Mouse (Mus musculus): ENCODE measurements at regions not wholly inside any gene's neighbourhood (a gene's known extent, or its start where the extent isn't known, plus 50 kb on each side); places are given as distances from the start of the nearest gene placed in this dataset.

DNA sequence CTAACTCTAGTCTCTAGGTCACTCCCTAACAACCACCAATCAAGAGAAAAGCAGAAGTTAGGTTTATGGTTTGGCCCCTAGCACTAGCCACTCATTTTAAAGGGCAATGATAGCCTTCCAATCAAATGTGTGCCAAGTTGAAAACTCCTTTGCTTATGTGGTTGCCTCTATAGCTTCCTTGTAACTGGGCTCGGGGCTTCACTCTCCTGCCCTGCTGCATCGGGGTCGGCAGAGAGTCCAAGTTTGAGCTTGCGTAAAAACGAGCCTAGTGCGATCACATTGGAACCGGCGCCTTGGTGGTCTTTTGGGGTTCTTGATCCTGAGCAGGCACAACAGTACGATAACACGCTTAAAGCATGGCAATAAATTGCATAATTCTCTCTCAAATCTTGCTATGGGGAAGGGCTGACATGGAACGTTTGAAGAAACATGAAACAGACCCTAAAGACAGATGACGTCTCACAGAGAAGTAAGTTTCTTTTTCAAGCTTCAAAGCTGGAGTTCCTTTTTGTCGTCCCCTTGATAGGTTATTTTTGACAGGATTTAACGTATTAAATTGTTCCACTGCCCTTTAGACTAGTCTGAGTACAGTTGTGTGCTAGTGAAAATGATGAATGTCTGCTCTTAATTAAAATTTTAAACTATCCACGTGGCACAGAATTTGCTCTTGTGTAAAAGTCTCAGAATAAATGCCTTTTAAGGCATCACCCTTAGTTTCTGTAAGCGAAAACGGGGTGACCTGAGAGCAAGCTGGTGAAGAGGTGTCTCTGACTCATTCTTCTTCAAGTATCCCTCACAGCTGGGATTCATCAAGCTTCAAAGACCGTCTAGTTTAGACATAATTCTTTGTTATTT is 52.0 kb downstream of the 4930426L09Rik start:
- DNase-seq (ENCODE audit: low spot score in 2 of 2) = no peak

DNA sequence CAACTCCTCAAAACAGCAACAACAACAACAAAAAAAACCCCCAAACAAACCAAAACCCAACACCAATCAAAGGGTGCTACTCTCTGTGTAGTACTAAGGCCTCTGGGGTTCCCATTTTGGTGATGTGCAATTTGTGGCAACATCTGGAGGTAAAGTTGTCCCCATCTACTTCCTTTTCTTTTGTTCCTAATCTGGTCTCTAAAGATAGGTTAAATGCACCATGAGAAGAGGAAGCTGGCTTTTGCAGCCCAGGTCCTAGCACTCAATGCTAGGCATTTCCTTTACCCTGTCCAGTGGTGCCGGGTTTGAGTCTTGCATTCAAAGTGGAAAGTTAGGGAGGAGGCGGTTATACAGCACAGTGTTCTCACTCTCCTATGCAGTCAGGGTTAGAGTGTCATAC is 57.4 kb downstream of the 4930426L09Rik start:
- no peak for DNase-seq (ENCODE audit: low spot score in 2 of 2)

DNA sequence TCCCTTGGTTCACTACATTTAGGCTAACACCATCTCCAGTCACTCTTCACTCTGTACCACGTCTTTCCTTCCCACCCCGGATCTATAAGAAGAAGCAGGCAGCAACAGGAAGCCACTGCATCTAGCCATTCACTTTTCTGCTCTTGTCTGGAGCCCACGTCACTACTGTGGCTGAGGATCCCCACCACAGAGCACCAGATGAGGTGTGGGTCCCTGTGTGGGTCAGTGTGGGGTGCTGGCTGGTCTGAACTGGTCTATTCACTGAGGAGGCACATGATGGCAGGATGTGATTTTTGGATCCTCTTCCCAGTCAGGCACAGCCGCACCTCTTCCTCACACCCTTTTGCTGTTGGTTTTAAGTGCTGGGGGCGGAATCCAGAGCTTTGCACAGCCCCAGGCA is 59.7 kb downstream of the 4930426L09Rik start:
- DNase-seq (ENCODE audit: low spot score in 2 of 2) = no peak

DNA sequence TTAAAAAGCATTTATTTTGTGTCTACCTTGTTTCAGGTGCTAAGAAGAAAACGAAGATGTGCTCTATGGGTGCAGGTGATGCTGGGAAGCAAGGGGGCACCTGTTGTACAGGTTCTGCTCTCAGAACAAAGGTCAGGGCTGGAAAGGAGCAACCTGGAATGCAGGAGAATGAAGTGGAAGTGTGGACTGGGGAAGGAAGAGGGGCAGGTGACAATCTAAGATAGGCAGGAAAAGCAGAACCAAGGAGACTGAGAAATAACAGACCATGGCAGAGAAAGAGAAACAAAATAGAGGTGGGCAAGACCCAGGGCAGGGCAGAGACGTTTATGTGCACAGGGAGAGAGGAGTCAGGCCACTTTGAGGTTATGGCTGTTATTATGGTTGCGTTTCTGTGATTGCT is 60.6 kb downstream of the 4930426L09Rik start:
- DNase-seq (ENCODE audit: low spot score in 2 of 2) = no peak

DNA sequence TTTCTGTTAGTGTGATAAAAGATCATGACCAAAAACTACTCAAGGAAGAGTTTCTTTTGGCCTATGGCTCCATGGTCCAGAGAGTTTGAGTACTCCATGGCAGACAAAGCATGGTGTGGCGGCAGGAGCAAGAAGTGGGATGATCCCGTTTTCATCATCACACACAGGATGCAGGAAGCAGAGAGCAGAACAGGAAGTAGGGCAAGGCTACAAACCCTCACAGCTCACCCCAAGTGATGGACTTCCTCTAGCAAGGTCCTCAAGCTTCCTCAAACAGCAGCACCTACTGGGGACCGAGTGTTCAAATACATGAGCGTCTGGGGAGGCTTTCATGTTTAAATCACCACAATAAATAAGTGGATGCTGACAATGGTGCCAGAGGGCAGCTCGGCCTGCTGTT is 61.1 kb downstream of the 4930426L09Rik start:
- DNase-seq (ENCODE audit: low spot score in 2 of 2) = no peak

DNA sequence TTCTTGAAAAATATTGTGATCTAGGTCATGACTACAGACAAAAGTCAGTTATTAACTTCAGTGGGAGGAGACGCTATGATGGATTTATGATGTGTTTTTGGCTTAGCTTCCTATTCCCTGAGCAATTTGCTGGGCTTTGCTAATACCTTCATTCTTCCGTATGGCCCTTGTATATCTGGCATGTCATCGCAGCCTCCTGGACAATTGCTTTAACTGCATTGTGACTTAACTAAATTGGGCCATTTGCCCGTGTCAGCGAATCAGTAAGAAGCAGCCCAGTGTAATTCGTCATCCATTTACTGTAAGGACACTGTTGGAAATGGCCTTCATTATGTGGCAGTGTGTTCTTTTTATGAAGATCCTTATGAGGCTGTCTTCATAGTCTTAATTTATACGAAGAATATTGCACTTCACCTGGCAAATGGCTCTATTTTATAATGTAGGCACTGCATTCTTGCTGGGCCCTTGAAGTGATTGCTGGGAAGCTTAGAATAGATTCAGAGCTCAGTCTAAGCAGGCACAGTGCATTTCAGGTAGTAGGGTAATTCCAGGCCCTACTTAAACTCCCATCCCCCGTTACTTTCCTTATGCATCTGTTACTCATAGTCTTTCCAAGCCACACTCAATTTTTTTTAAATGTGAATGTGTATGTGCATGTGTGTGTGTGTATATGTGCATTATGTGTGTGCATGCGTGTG is 62.2 kb downstream of the 4930426L09Rik start:
- DNase-seq (ENCODE audit: low spot score in 2 of 2) = no peak

- DNase-seq (ENCODE audit: low spot score in 2 of 2) = no peak
These were observed 66.6 kb downstream of the 4930426L09Rik start for GRCm38 (mm10) chr2:19064560-19065362.

DNA sequence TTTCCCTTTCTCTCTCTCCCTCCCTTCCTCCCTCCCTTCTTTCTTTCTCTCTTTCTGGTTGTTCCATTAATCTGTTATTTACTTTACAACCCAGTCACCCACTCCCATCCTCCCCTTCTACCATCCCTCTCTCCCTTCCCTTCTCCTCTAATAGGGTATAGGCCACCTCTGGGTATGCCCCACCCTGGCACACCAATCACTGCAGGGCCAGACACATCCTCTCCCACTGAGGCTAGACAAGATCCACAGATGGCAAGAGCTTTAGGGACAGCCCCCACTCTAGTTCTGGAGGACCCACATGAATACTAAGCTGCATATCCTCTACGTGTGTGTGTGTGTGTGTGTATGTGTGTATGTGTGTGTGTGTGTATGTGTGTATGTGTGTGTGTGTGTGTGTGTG is 67.4 kb downstream of the 4930426L09Rik start:
- DNase-seq (ENCODE audit: low spot score in 2 of 2) = no peak

DNA sequence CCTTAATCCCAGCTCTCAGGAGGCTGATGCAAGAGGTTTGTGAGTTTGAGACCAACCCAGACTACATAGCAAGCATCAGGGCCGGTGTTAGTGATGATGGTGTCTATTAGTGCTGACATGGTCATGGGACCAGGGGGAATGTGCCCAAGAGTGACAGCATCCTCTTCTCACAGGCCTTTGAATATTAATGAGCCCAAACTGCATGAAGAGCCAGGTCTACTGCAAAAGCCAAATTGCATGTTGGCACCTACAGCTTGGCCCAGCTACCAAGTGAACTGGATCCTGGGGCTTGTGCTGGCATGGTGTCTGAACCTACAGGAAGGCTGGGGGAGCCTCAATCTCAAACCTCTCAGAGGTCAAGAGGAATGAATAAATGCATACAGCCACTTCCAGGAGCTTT is 70.0 kb downstream of the 4930426L09Rik start:
- no peak for DNase-seq (ENCODE audit: low spot score in 2 of 2)

- DNase-seq (ENCODE audit: low spot score in 2 of 2) = no peak
These were observed 85.7 kb downstream of the 4930426L09Rik start for GRCm38 (mm10) chr2:19083816-19084215.

GRCm38 (mm10) chr2:19085105-19085504 is 87.0 kb downstream of the 4930426L09Rik start:
- DNase-seq (ENCODE audit: low spot score in 2 of 2) = no peak

DNA sequence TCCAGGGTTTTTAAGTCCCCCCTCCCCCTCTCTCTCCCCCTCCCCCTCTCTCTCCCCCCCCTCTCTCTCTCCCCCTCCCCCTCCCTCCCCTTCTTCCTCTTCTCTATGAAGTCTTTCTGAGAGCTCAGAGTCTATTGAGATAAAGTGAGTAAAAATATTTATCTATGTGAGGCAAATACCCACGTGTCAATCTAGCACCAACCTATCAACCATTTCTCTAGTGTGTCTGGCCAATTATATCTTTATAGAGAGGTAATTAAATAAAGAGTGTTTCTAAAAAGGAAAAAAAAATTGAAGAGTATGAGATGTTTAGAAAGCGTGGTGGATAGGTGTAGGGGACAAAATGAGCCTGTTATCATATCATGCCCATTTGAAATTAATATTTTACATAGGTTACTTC is 88.0 kb downstream of the 4930426L09Rik start:
- DNase-seq (ENCODE audit: low spot score in 2 of 2) = no peak

DNA sequence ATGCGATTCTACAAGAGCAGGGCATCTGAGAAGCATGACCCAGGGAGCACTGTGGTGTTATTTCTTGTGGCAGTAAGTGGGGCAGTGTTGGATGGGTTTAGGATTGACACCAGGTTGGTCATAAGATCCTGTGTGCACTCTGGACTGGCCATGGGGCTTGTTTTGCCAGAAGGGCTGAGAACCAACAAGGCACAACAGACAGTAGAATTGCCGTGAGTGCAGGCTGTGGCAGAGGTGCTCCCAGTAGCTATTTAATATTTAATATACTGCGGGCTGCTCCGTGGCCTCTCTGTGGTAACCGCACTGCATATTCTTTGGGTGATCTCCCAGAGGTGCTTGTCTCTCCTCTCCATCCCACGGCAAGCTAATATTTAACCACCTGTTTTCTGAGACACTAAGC is 88.5 kb downstream of the 4930426L09Rik start:
- DNase-seq (ENCODE audit: low spot score in 2 of 2) = no peak

DNA sequence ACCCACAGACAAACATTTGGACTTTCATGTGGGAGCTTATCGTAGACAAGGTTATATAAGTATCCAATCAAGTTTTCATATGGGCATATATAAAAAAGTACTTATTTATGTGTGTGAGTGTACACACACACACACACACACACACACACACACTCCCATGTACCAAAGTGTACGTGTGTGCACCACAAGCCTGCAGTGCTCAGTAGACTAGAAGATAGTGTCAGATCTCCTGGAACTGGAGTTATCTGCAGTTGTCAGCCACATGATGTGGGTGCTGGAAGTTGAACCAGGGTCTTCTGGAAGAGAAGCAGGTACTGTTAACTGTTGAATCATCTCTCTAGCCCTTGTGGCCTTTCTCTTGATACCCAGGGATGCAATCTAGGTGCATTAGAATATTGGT is 99.7 kb upstream of the Armc3 start:
- DNase-seq (ENCODE audit: low spot score in 2 of 2) = no peak

- DNase-seq (ENCODE audit: low spot score in 2 of 2) = no peak
These were observed 90.3 kb upstream of the Armc3 start for GRCm38 (mm10) chr2:19108753-19109152.

DNA sequence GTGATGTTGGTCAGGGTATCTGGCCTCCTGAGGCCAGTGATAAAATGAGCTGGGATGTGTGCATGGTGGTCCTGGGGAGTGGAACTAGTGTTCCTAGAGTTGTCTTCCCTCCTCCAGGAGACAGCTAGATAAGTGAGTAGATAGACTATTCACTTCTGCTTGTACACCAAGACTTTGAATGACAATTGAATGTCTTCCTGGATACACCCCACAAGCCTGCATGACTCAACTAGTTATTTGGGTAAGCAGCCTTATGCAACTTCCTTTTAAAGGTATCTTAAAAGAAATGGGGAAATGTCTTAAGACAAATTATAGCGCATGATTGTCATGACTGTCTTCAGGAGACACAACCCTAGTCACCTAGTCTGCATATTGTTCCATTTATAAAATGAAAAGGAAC is 79.2 kb upstream of the Armc3 start:
- DNase-seq (ENCODE audit: low spot score in 2 of 2) = no peak

DNA sequence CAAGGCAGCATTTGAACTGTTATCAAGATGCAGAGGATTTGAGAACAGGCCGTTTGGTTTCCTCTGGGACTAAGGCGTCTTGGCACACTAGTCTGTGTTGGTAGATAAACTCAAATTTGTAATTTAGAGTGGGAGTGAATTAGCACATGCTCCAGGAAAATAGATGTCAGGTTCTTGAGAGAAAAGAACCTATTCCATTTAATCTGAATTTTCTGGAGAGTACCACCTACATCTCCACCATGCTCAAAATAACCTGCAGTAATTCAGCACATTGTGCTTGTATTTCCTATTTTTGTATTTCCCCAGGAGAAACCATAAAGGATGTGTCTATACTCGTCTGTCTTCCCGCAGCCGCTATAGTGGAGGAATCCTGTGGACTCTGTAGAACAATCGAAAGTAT is 66.2 kb upstream of the Armc3 start:
- DNase-seq (ENCODE audit: low spot score in 2 of 2) = no peak

DNA sequence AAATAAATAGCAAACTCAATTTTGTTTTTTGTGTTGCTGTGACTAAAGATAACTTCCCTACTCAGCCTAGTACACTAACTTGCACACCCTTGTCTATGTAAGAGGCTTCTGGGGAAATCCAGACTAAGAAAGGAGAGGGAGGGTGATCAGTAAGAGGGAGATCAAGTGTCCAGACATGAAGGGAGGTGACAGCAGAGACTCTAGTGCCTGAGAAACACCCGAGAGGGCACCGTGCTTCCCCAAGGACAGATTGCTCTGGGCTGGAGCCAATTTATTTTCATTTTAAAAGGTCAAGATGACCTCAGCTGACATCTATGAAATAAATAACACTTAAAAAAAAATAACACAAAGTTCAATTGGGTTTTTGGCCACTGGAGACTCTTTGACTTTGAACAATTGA is 56.5 kb upstream of the Armc3 start:
- no peak for DNase-seq (ENCODE audit: low spot score in 2 of 2)

- DNase-seq (ENCODE audit: low spot score in 2 of 2) = no peak
These were observed 53.7 kb upstream of the Armc3 start for GRCm38 (mm10) chr2:19145412-19145811.

- DNase-seq (ENCODE audit: low spot score in 2 of 2) = no peak
These were observed 53.2 kb upstream of the Armc3 start for GRCm38 (mm10) chr2:19145881-19146280.

GRCm38 (mm10) chr2:19146289-19146688 is 52.8 kb upstream of the Armc3 start:
- no peak for DNase-seq (ENCODE audit: low spot score in 2 of 2)

- DNase-seq (ENCODE audit: low spot score in 2 of 2) = peak in 1 of 2 experiments; percentile 21
These were observed 50.3 kb upstream of the Armc3 start for GRCm38 (mm10) chr2:19148812-19149211.
